In the genomic region with DNA sequence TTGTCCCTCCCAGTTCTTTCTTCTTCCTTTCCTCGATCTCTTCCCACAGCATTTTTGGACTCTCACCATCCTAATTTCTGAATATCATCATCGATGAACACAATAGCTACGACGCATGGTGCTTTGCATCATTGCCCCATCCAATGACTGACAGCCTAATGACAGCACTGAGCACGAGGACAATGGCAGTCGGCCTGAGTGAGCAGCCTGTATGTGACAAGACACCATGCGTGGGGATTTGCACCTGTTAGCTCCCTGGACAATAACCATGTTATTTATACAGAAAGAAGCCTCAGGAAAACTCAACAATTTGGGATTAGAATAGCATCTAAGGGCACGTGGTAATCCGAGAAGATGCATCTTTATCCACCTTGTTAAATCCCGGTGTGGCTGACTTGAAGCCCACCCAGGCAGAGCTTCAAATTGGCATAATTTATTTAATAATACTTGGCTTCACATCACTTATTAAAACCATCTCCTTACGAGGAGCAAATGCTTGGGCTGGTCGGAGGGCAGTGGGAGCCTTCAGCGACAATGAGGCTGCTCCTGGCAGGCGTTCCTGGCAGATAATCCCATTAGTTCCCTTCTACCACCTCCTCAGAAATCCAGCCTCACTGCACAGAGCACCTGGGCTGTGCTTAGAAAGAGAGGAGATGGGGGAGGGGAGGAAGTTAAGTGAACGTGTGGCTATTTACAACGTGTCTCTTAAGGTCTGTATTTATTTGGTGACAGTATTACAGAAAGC, we compare ENCODE assay signal across 20 mouse cellular contexts.
DNase-seq lines count a peak whose midpoint lies in the region; ATAC-seq and TF ChIP-seq lines count a peak whose summit lies in the region.
"Had no signal": no experiment of that assay in that cellular context is flagged by ENCODE, and none has a peak within 500 bp of the region (broad histone marks: within the 10 kb centered on the region; RNA-seq: fewer than 3 reads in every experiment).

No protein-coding gene starts in this region.

- no peaks in the 10 kb centered on the region for H3K9me3 ChIP-seq in hindbrain, embryonic 13.5 days
- H3K9me3 ChIP-seq in hindbrain, embryonic 12.5 days (replicated peaks), result no peaks in the 10 kb centered on the region
- H3K9me3 ChIP-seq in forebrain, embryonic 13.5 days (replicated peaks), result no peaks in the 10 kb centered on the region
- no peaks in the 10 kb centered on the region for H3K9me3 ChIP-seq in midbrain, embryonic 11.5 days (ENCODE audit: control insufficient read depth, low read length)
- no peaks in the 10 kb centered on the region for H3K9me3 ChIP-seq in lung, postnatal 0 days (ENCODE audit: low read length)
- H3K9me3 ChIP-seq in intestine, embryonic 15.5 days, result no peaks in the 10 kb centered on the region
- H3K9me3 ChIP-seq: embryonic facial prominence, embryonic 13.5 days; heart, embryonic 15.5 days; kidney, embryonic 15.5 days; limb, embryonic 13.5 days; liver, embryonic 15.5 days had no signal

- H3K9ac ChIP-seq in hindbrain, embryonic 13.5 days, result no peak overlapping the region
- H3K9ac ChIP-seq in hindbrain, embryonic 12.5 days, result no peak overlapping the region
- no peak overlapping the region for H3K9ac ChIP-seq in forebrain, embryonic 13.5 days
- no peak overlapping the region for H3K9ac ChIP-seq in midbrain, embryonic 11.5 days (ENCODE audit: low read length)
- no peak overlapping the region for H3K9ac ChIP-seq in lung, postnatal 0 days (replicated peaks; ENCODE audit: low read depth)
- no peak overlapping the region for H3K9ac ChIP-seq in intestine, embryonic 15.5 days
- H3K9ac ChIP-seq: embryonic facial prominence, embryonic 13.5 days; heart, embryonic 15.5 days; kidney, embryonic 15.5 days; limb, embryonic 13.5 days; liver, embryonic 15.5 days had no signal

- no peak overlapping the region for H3K27ac ChIP-seq in hindbrain, embryonic 13.5 days
- H3K27ac ChIP-seq in hindbrain, embryonic 12.5 days, result no peak overlapping the region
- H3K27ac ChIP-seq in forebrain, embryonic 13.5 days, result peak overlapping the region; percentile 79
- no peak overlapping the region for H3K27ac ChIP-seq in midbrain, embryonic 11.5 days (ENCODE audit: low read depth, low read length)
- H3K27ac ChIP-seq in lung, postnatal 0 days (ENCODE audit: low read length), result no peak overlapping the region
- no peak overlapping the region for H3K27ac ChIP-seq in intestine, embryonic 15.5 days
- H3K27ac ChIP-seq: embryonic facial prominence, embryonic 13.5 days; kidney, embryonic 15.5 days; layer of hippocampus, adult 2 months; left cerebral cortex, adult 2 months; limb, embryonic 13.5 days; liver, embryonic 15.5 days had no signal

- ATAC-seq in hindbrain, embryonic 13.5 days (ENCODE audit: low FRiP score), result peak; percentile 47; the same call in 1 of the 2 replicates
- no peak for ATAC-seq in hindbrain, embryonic 12.5 days (ENCODE audit: low FRiP score)
- ATAC-seq in forebrain, embryonic 13.5 days, result peak; percentile 70
- ATAC-seq in midbrain, embryonic 11.5 days (ENCODE audit: low FRiP score), result peak; percentile 66
- ATAC-seq in lung, postnatal 0 days, result no peak
- ATAC-seq in intestine, embryonic 15.5 days, result no peak

- H3K4me2 ChIP-seq in hindbrain, embryonic 13.5 days, result no peak overlapping the region
- no peak overlapping the region for H3K4me2 ChIP-seq in hindbrain, embryonic 12.5 days (replicated peaks)
- no peak overlapping the region for H3K4me2 ChIP-seq in forebrain, embryonic 13.5 days
- no peak overlapping the region for H3K4me2 ChIP-seq in midbrain, embryonic 11.5 days
- no peak overlapping the region for H3K4me2 ChIP-seq in lung, postnatal 0 days (replicated peaks; ENCODE audit: low read depth, low read length)
- H3K4me2 ChIP-seq in intestine, embryonic 15.5 days (replicated peaks), result no peak overlapping the region
- H3K4me2 ChIP-seq: embryonic facial prominence, embryonic 13.5 days; heart, embryonic 15.5 days; kidney, embryonic 15.5 days; limb, embryonic 13.5 days; liver, embryonic 15.5 days had no signal

- peak; percentile 79 for DNase-seq in midbrain, embryonic 11.5 days (ENCODE audit: low spot score, missing footprints)
- no peak for DNase-seq in lung, postnatal 0 days (ENCODE audit: low spot score)
- DNase-seq in adrenal gland, postnatal 4 days (ENCODE audit: low spot score in 2 of 2), result no peak
- DNase-seq: adrenal gland, postnatal 25 days; cerebellum, postnatal 36 days; gastrocnemius, postnatal 14 days; lung, postnatal 14 days; right cerebral cortex, postnatal 25 days had no signal

- H3K27me3 ChIP-seq in hindbrain, embryonic 13.5 days, result no peaks in the 10 kb centered on the region
- H3K27me3 ChIP-seq in hindbrain, embryonic 12.5 days, result no peaks in the 10 kb centered on the region
- H3K27me3 ChIP-seq in forebrain, embryonic 13.5 days, result no peaks in the 10 kb centered on the region
- H3K27me3 ChIP-seq in midbrain, embryonic 11.5 days (ENCODE audit: control insufficient read depth, insufficient read depth, low read length), result no peaks in the 10 kb centered on the region
- no peaks in the 10 kb centered on the region for H3K27me3 ChIP-seq in lung, postnatal 0 days (replicated peaks; ENCODE audit: insufficient read depth, low read length)
- H3K27me3 ChIP-seq in intestine, embryonic 15.5 days (replicated peaks), result no peaks in the 10 kb centered on the region
- H3K27me3 ChIP-seq: heart, embryonic 15.5 days; liver, embryonic 15.5 days had no signal

- no peak for TF ChIP-seq EP300 in lung, postnatal 0 days (IDR thresholded peaks at IDR 0.05)

- no peak overlapping the region for H3K4me3 ChIP-seq in hindbrain, embryonic 13.5 days
- H3K4me3 ChIP-seq in hindbrain, embryonic 12.5 days, result no peak overlapping the region
- no peak overlapping the region for H3K4me3 ChIP-seq in forebrain, embryonic 13.5 days
- no peak overlapping the region for H3K4me3 ChIP-seq in midbrain, embryonic 11.5 days (ENCODE audit: low read depth, low read length)
- no peak overlapping the region for H3K4me3 ChIP-seq in lung, postnatal 0 days (ENCODE audit: low read depth, low read length)
- H3K4me3 ChIP-seq in intestine, embryonic 15.5 days (replicated peaks), result no peak overlapping the region
- H3K4me3 ChIP-seq: embryonic facial prominence, embryonic 13.5 days; heart, embryonic 15.5 days; kidney, embryonic 15.5 days; layer of hippocampus, adult 2 months; left cerebral cortex, adult 2 months; limb, embryonic 13.5 days; liver, embryonic 15.5 days had no signal

- 40% methylated on average over 16 of the region's 16 CpGs for WGBS in hindbrain, embryonic 13.5 days
- 41% methylated on average over 16 of the region's 16 CpGs for WGBS in hindbrain, embryonic 12.5 days
- 10% methylated on average over 16 of the region's 16 CpGs for WGBS in forebrain, embryonic 13.5 days
- 23% methylated on average over 16 of the region's 16 CpGs for WGBS in midbrain, embryonic 11.5 days
- 57% methylated on average over 16 of the region's 16 CpGs for WGBS in lung, postnatal 0 days
- WGBS in intestine, embryonic 15.5 days, result 65% methylated on average over 16 of the region's 16 CpGs

- H3K36me3 ChIP-seq in hindbrain, embryonic 13.5 days, result no peaks in the 10 kb centered on the region
- H3K36me3 ChIP-seq in hindbrain, embryonic 12.5 days, result no peaks in the 10 kb centered on the region
- no peaks in the 10 kb centered on the region for H3K36me3 ChIP-seq in forebrain, embryonic 13.5 days (ENCODE audit: poor library complexity, severe bottlenecking)
- no peaks in the 10 kb centered on the region for H3K36me3 ChIP-seq in midbrain, embryonic 11.5 days (ENCODE audit: control insufficient read depth, insufficient read depth, low read length)
- H3K36me3 ChIP-seq in lung, postnatal 0 days (ENCODE audit: insufficient read depth, low read length), result no peaks in the 10 kb centered on the region
- no peaks in the 10 kb centered on the region for H3K36me3 ChIP-seq in intestine, embryonic 15.5 days
- H3K36me3 ChIP-seq: embryonic facial prominence, embryonic 13.5 days; G1E; heart, embryonic 15.5 days; kidney, embryonic 15.5 days; limb, embryonic 13.5 days; liver, embryonic 15.5 days had no signal

- peaks cover 20% of the 10 kb centered on the region for H3K4me1 ChIP-seq in hindbrain, embryonic 13.5 days (replicated peaks)
- peaks cover 13% of the 10 kb centered on the region; the same call in 1 of the 2 replicates for H3K4me1 ChIP-seq in hindbrain, embryonic 12.5 days
- H3K4me1 ChIP-seq in forebrain, embryonic 13.5 days, result peaks cover 30% of the 10 kb centered on the region
- H3K4me1 ChIP-seq in midbrain, embryonic 11.5 days (ENCODE audit: control insufficient read depth, insufficient read depth, low read length), result peaks cover 8% of the 10 kb centered on the region; the same call in 1 of the 2 replicates
- no peaks in the 10 kb centered on the region for H3K4me1 ChIP-seq in lung, postnatal 0 days (ENCODE audit: insufficient read depth, low read depth, low read length)
- H3K4me1 ChIP-seq in intestine, embryonic 15.5 days (replicated peaks), result no peaks in the 10 kb centered on the region
- H3K4me1 ChIP-seq: liver, embryonic 15.5 days had no signal

- no peak for TF ChIP-seq CTCF in lung, postnatal 0 days (IDR thresholded peaks at IDR 0.05)

Comparison
In these comparisons a context has a peak if more than half of its experiments do, and no peak if none do; other contexts are left out.
1. ATAC-seq: peak in hindbrain, embryonic 13.5 days (single experiment), forebrain, embryonic 13.5 days (single experiment) and midbrain, embryonic 11.5 days (single experiment); none in hindbrain, embryonic 12.5 days (single experiment), lung, postnatal 0 days (single experiment) and intestine, embryonic 15.5 days (single experiment).